Mouse (Mus musculus) heart, adult 10 weeks (tissue): ENCODE results near the gene Nup37. TPM values are rescaled to one million over a fixed set of nuclear protein-coding genes. Genes with fewer than 3 reads are reported as not detected.

ENCODE experiments used
- polyA plus RNA-seq: library from polyadenylated mRNA; stranded (reverse); fragments of 350-450 nt; fragmentation: Illumina TruSeq; extraction: RNeasy Lipid Tissue Mini Kit (QIAGEN cat#74804); gene quantifications from one replicate; pipeline ENCODE4 v1.2.3, GENCODE M21; 2014; ENCODE audit warnings: low read depth, low replicate concordance

Gene Nup37
- polyA plus RNA-seq = 9.2 TPM

DNA sequence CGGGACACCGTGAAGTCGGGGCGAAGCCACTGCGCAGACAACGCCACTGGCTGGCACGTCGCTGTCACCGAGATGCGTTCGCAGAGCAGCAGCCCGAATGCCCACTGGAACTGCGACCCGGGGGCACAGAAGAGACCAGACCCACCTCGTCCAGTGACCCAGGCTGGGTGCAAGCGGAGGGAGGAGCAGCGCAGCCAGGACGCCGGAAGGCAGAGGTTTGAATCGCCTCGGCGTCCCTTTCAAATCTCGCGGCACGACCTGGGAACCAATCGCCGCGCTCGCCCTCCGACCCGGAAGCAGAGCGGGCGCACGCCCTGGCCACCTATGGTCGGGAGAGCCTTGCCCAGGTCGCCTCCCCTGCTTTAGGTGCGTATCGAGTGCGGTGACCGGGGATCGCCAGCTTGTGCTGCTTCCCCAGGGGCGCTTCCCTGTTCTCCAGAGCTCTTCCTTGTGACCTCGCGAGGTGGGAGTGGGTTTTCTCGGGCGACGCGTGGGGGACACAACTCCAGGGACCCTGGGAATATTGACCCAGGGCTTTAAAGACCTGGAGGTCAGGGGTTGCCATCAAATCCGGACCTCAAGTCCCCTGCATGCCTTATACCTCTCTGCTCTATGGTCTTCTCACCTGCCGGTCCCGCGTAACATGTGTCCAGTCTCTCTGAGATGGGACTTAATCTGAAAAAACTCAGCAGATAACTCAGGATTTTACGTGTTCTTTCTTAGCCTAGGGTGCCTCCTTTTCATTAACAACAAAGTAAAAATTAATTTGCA is at the start of gene Nup37, which contains the start of gene Parpbp:
TSS of gene Nup37 (plus strand) at position 286 of the 771 bp plus-strand sequence.
TSS of gene Parpbp (minus strand) at position 235 of the 771 bp plus-strand sequence.

DNA sequence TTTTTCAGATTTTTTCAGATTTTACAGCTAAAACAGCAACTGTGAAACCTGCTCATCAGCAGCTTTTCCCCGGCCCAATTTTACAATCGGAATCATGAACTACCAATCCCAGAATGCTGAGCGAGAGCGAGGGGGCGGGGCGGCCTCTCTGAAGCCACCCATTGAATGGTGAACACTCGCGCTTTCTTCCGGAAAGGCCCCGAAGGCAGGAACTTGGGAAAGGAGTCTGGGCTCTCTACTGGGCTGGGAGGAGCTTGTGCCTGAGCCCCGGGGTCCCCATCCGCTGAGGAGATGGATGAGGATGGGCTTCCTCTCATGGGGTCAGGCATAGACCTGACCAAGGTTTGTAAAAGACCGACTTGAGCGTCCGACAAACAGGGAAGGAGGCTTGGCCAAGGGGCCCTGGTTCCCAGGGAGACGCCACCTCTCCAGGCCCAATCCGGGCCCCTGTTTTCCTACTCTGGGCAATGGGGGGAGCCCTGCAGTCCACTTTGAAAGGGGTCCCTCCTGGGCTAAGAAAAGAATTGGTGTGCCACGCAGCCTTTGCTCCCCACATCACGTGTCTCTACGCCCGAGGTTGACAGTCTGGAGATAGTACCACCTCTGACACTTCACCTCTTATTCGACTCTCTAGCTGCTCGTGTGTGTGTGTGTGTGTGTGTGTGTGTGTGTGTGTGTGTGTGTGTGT is 54.3 kb downstream of the Nup37 start, which contains the start of gene Washc3:
TSS of gene Washc3 (plus strand) at position 143 of the 688 bp plus-strand sequence.

Other genes with a start within 250 kb of the Nup37 start
- gene Pmch, start 55.9 kb upstream of the Nup37 start, polyA plus RNA-seq = not detected
- gene Parpbp, start 51 bp upstream of the Nup37 start, polyA plus RNA-seq = 0.34 TPM
- gene Washc3, start 54.1 kb downstream of the Nup37 start, polyA plus RNA-seq = 44.6 TPM
- gene Dram1, start 232.1 kb downstream of the Nup37 start, polyA plus RNA-seq = 4.6 TPM
- 17.9 TPM for gene Gnptab, start 232.1 kb downstream of the Nup37 start, polyA plus RNA-seq